Mouse (Mus musculus) MEL (cell line): ENCODE measurements around the gene Gucy1b2.

ENCODE experiments used
- CTCF ChIP-seq, 3 experiments: IDR thresholded peaks in 2 of 3; conservative IDR thresholded peaks in 1 of 3; 2 replicates each; pipeline ENCODE4 v1.5.1; 2011 to 2012; ENCODE audit warnings: low read length in 3 of 3, low read depth in 2 of 3, mild to moderate bottlenecking in 2 of 3, improper control_type of control experiment in 1 of 3, inconsistent platforms in 1 of 3, mixed read lengths in 1 of 3, moderate library complexity in 1 of 3; ENCODE audit not compliant: control insufficient read depth in 1 of 3, insufficient read depth in 1 of 3, poor library complexity in 1 of 3, severe bottlenecking in 1 of 3
- MYB ChIP-seq: IDR thresholded peaks from 2 replicates; pipeline ENCODE4 v1.6.1; 2011; ENCODE audit warnings: mild to moderate bottlenecking, low read depth, low read length, improper control_type of control experiment
- NELFE ChIP-seq: IDR thresholded peaks from 2 replicates; pipeline ENCODE4 v1.6.1; 2011; ENCODE audit warnings: low read depth, low read length, improper control_type of control experiment
- POLR2A ChIP-seq, 2 experiments: IDR thresholded peaks; 2 replicates each; pipeline ENCODE4 v1.6.1; 2011 to 2012; ENCODE audit warnings: low read length in 2 of 2, mild to moderate bottlenecking in 2 of 2, control low read depth in 1 of 2, improper control_type of control experiment in 1 of 2, low read depth in 1 of 2, moderate library complexity in 1 of 2; ENCODE audit not compliant: control insufficient read depth in 1 of 2, insufficient read depth in 1 of 2, poor library complexity in 1 of 2
- TCF12 ChIP-seq: IDR thresholded peaks from 2 replicates; pipeline ENCODE4 v1.6.1; 2014; ENCODE audit warnings: low read depth, mild to moderate bottlenecking, inconsistent platforms, low read length, improper control_type of control experiment, moderate library complexity
- UBTF ChIP-seq: IDR thresholded peaks from 2 replicates; pipeline ENCODE4 v1.6.1; 2012; ENCODE audit warnings: low read depth, mild to moderate bottlenecking, inconsistent platforms, low read length, improper control_type of control experiment, moderate library complexity, borderline replicate concordance; ENCODE audit not compliant: insufficient read depth
- ZKSCAN1 ChIP-seq: IDR thresholded peaks from 2 replicates; pipeline ENCODE4 v1.6.1; 2012; ENCODE audit warnings: low read depth, mild to moderate bottlenecking, inconsistent platforms, low read length, improper control_type of control experiment, moderate library complexity

DNA sequence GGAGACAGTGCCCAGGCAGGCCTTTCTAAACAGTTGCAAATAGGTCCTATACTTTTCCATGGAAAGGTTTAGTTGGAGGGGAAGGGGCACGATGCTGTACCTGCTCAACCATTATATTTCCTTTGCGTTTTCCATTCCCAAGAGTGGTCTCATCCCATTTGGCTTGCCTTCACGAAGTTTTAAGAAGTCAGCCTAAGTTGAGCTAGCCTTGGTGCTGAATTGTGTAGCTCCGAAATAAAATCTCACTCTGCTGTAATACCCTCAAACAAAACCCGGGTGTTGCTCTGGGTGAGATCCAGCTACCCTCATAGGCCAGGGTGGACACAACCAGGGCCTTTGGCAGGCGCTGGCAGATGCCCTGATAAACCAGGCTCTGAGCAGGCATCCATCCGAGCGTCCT, 25.3 kb upstream of the Gucy1b2 start:
- TF ChIP-seq UBTF (no peak), POLR2A (IDR thresholded peaks at IDR 0.05; ENCODE audit: control insufficient read depth in 1 of 2, insufficient read depth in 1 of 2, low read depth in 1 of 2, low read length in 2 of 2, poor library complexity in 1 of 2) (no peak), NELFE (no peak), TCF12 (no peak), MYB (no peak), CTCF (IDR thresholded peaks at IDR 0.05 in 2 of 3, conservative IDR thresholded peaks at IDR 0.05 in 1 of 3; ENCODE audit: control insufficient read depth in 1 of 3, insufficient read depth in 1 of 3, low read depth in 2 of 3, low read length in 3 of 3, poor library complexity in 1 of 3, severe bottlenecking in 1 of 3) (no peak), ZKSCAN1 (no peak)
